Mouse (Mus musculus): ENCODE data around the gene Serpina1b. TPM values are rescaled to one million over a fixed set of nuclear protein-coding genes. Genes with fewer than 3 reads are reported as not detected.

Gene Serpina1b
- not detected for total RNA-seq (2023)

GRCm38 (mm10) chr12:103830273-103830672, at the start of gene Serpina1b:
Gene Serpina1b (minus strand): TSS chr12:103830373.

DNA sequence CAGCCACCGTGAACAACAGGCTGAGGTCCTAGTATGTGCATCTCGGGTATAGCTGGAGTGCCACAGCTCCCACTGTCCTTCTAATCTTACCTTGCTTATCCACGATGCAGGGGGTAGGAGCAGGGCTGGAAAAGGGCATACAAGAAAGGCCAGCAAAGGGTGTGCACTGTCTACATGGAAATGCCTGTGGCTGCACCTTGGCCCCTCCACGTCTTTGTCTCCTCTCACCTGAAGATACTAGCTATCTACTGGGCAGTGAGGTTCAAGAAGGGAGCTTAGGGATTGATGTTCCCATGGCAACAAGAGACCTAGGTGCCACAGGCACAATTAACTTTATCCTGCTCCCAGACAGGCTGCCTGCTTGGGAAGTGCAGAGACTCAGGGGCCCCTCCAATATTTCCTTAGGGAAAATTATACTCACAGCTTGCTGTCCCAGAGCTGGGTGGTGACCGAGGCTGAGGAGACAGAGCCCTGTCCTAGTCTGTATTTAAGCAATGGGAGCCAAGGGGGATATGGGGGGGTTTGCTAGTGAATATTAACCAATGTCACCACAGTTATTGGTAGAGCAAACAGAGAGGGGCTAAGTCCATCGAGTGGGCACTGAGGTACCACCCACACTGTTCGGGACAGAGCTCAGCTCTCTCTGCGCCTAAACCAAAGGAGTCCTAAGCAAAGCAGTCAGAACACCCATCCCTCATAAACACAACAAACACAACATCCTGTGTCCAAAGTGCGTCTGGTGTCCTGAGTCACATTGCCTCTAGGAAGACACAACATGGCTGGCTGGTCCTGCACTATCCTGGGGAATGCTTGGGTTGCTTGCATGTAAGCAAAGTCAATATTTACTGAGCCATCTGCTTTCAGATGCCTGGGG, 33.2 kb upstream of the Serpina1b start, which contains the start of gene Serpina1a:
TSS of gene Serpina1a (minus strand) at position 462 of the 874 bp plus-strand sequence.

GRCm38 (mm10) chr12:103773246-103773851, 56.8 kb downstream of the Serpina1b start, which contains the start of gene Serpina1d:
Gene Serpina1d (minus strand): TSS chr12:103773592.

GRCm38 (mm10) chr12:103695429-103695828, 134.7 kb downstream of the Serpina1b start, which contains the start of gene Serpina1f:
Gene Serpina1f (minus strand): TSS chr12:103695529.

Other genes starting within 250 kb of the Serpina1b start
- gene Serpina10, start 198.9 kb downstream of the Serpina1b start, total RNA-seq (2023): not detected
- gene Serpina6, start 173.2 kb downstream of the Serpina1b start, total RNA-seq (2023): not detected
- not detected for gene Serpina16, start 154.2 kb downstream of the Serpina1b start, total RNA-seq (2023)
- not detected for gene Serpina1f, start 134.8 kb downstream of the Serpina1b start, total RNA-seq (2023)
- gene Serpina1d, start 56.8 kb downstream of the Serpina1b start, total RNA-seq (2023): not detected
- not detected for gene Serpina1a, start 33.2 kb upstream of the Serpina1b start, total RNA-seq (2023)
- gene Serpina1c, start 74.5 kb upstream of the Serpina1b start, total RNA-seq (2023): not detected
- gene Serpina1e, start 128.6 kb upstream of the Serpina1b start, total RNA-seq (2023): not detected
- gene Serpina11, start 159.6 kb upstream of the Serpina1b start, total RNA-seq (2023): not detected
- gene Serpina9, start 183.4 kb upstream of the Serpina1b start, total RNA-seq (2023): not detected
- gene Serpina12, start 214.1 kb upstream of the Serpina1b start, total RNA-seq (2023): not detected

All from CD4-positive naive resting alpha-beta T cell, adult 57 days (primary cell).